Mouse (Mus musculus) heart, embryonic 13.5 days (tissue): Measurements from ENCODE around the gene Dap. TPM values are rescaled to one million over a fixed set of nuclear protein-coding genes. Genes with fewer than 3 reads are reported as not detected.

ENCODE experiments used
- ATAC-seq: fragments of 200-750 bp; cut with Nextera tagmentation; 2 replicates; pipeline ENCODE4 v1.8.0; 2017; ENCODE audit warnings: moderate TSS enrichment; ENCODE audit not compliant: insufficient number of reproducible peaks, low FRiP score, low TSS enrichment; ENCODE audit errors: extremely low read depth
- H3K27ac ChIP-seq: fragments of 300-500 bp; sonication (generic); replicated peaks from 2 replicates; pipeline ENCODE4 v1.5.1; 2015; ENCODE audit warnings: moderate library complexity, mild to moderate bottlenecking, inconsistent platforms
- H3K27me3 ChIP-seq: fragments of 300-500 bp; sonication (generic); replicated peaks from 2 replicates; pipeline ENCODE4 v1.6.1; 2015; ENCODE audit warnings: mild to moderate bottlenecking, inconsistent platforms
- H3K36me3 ChIP-seq: fragments of 300-500 bp; sonication (generic); 2 replicates; pipeline ENCODE4 v1.6.1; 2015; ENCODE audit warnings: mild to moderate bottlenecking, inconsistent platforms
- H3K4me1 ChIP-seq: fragments of 300-500 bp; sonication (generic); 2 replicates; pipeline ENCODE4 v1.6.1; 2015; ENCODE audit warnings: inconsistent platforms
- H3K4me2 ChIP-seq: fragments of 300-500 bp; sonication (generic); 2 replicates; pipeline ENCODE4 v1.6.1; 2015; ENCODE audit warnings: inconsistent platforms, mild to moderate bottlenecking, moderate library complexity
- H3K4me3 ChIP-seq: fragments of 300-500 bp; sonication (generic); 2 replicates; pipeline ENCODE4 v1.5.1; 2015; ENCODE audit warnings: moderate library complexity, mild to moderate bottlenecking, inconsistent platforms
- H3K9ac ChIP-seq: fragments of 300-500 bp; sonication (generic); 2 replicates; pipeline ENCODE4 v1.6.1; 2015; ENCODE audit warnings: inconsistent platforms, mild to moderate bottlenecking, moderate library complexity
- H3K9me3 ChIP-seq: fragments of 300-500 bp; sonication (generic); 2 replicates; pipeline ENCODE4 v1.6.1; 2016; ENCODE audit warnings: inconsistent platforms
- WGBS: fragments of 180-500 bp; shearing (Covaris S2); methylation state at CpG from one replicate; pipeline ENCODE4 v1.1.7; 2015; ENCODE audit warnings: mixed read lengths; 5-methylcytosine and 5-hydroxymethylcytosine counted together
- polyA plus RNA-seq: library from polyadenylated mRNA; unstranded; fragments of >200 nt; fragmentation: Nextera tagmentation; extraction: Ambion mirVana; gene quantifications from 2 replicates; pipeline ENCODE4 v1.2.1, GENCODE M21; 2015

Dap gene
- 50.7 and 56.2 TPM in 2 replicates for polyA plus RNA-seq

DNA sequence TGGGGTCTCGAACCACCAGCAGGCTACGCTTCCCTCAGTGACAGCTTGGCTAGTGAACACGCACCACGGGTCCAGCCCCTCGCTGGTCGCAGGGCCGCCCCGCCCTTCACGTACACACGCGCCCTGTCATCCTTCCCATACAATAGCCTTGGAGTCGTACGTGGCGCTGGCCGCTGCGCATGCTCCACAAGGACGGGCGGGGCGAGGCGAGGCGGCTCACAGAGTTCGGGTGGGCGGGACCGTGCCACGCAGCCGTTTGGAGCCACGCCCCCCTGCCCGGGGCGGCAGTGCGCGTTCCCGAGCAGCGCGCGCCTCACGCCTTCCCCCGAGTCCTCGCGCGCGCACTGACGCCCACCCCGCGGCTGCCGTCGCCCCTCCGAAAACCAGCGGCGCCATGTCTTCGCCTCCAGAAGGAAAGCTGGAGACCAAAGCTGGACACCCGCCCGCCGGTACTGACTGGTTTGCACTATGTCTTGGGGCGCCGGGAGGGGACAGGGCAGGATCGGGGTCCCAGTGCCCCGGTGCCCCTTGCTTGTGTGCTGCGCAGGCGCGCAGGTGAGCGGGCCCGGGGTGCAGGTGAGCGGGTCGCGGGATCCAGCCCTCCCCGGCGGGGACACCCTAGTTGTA lies at the start of gene Dap:
Gene Dap, plus strand, starts transcription at position 180 of the 627 bp plus-strand sequence.
- peak within 1 kb of the TSS; percentile 81 for H3K27ac ChIP-seq
- H3K4me2 ChIP-seq = peak within 1 kb of the TSS; percentile 74
- no peaks in the 10 kb centered on the region for H3K9me3 ChIP-seq
- H3K4me3 ChIP-seq = peak within 1 kb of the TSS; percentile 93
- H3K36me3 ChIP-seq = no peaks in the 10 kb centered on the region
- ATAC-seq = peak; percentile 99
- WGBS = under 1% methylated on average over 67 of the region's 67 CpGs
- no peaks in the 10 kb centered on the region for H3K27me3 ChIP-seq
- peak within 1 kb of the TSS; percentile 96 for H3K9ac ChIP-seq
- H3K4me1 ChIP-seq = peaks cover 39% of the 10 kb centered on the region

DNA sequence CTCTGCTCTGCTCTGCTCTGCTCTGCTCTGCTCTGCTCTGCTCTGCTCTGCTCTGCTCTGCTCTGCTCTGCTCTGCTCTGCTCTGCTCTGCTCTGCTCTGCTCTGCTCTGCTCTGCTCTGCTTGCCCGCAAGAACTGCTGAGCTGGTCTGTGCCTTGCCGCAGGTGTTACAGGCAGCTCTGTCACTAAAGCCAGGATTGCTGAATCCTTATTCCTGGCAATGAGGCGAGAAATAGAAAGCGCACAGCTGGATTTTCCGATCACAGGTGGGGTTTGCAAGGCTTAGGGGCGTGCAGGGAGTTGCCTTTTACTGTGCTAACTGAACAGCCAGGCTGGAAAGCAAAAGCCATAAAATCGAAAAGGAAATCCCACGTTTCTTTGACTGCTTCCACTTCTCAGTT lies 47.5 kb upstream of the Dap start:
- ATAC-seq = no peak
- no peak overlapping the region for H3K4me2 ChIP-seq
- 55% methylated on average over 8 of the region's 8 CpGs for WGBS

DNA sequence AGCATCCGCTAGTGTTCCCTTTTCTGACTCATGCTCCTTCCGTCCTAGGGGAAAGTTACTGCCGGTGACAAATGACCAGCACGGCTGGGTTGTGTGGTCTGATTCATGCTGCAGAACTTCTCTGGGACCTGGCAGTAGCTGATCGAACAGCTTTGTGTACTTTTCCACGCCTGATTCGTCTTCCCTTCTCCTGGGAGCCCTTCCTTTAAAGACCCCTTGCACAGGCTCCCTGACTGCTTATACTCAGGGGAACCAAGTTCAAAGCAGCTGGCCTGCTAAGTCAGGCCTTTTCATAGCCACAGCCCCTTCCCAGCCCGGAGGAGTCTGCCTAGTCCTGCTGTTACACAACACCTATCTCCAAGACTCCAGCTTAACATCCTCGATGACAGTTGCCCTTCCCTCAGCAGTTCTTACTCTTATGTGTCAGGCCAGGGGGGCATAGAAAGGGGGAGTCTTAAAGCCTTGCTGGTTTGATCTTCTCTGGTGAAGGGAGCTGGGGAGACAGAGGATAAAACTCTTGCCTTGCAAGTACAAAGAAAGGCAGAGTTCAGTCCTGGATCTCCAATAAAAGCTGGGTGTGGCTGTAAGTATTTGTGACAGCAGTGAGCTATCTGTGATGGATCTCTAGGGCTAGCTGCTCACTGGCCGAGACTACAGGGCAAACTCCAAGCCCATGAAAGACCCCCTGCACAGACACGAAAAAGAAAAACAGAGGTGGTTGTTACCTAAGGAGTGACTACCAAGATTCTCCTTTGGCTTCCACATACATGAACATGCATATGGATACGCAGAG lies 39.3 kb upstream of the Dap start:
- Histone ChIP-seq H3K4me1 (no peaks in the 10 kb centered on the region), H3K4me3 (no peak overlapping the region), H3K9ac (no peak overlapping the region), H3K36me3 (no peaks in the 10 kb centered on the region), H3K4me2 (no peak overlapping the region), H3K9me3 (no peaks in the 10 kb centered on the region), H3K27me3 (no peaks in the 10 kb centered on the region), H3K27ac (no peak overlapping the region)
- ATAC-seq = no peak
- 63% methylated on average over 12 of the region's 12 CpGs for WGBS

More for the DNA sequence above, 47.5 kb upstream of the Dap start:
- Histone ChIP-seq H3K36me3 (no peaks in the 10 kb centered on the region), H3K4me3 (no peak overlapping the region), H3K9ac (no peak overlapping the region), H3K27ac (no peak overlapping the region), H3K4me1 (no peaks in the 10 kb centered on the region), H3K9me3 (no peaks in the 10 kb centered on the region), H3K27me3 (no peaks in the 10 kb centered on the region)

DNA sequence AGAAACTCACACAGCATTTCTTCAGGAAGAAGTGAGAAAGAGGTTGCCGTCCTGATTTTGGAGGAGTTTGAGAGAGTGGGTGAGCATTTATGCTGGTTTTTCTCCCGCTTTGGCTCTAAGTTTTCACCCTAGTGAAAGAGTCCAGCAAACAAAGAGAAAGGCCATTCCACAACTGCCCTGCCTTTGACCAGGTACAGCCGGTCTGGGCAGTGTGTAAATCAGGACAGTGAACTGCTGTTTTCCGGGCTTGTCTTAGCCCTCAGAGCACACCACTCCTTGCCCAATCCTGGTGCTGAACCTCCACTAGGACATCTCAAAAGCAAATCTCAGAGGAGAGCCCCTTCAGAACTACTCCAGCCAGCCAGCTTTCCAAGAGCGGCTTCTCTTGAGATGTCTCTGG lies 38.6 kb upstream of the Dap start:
- Histone ChIP-seq H3K9ac (no peak overlapping the region), H3K9me3 (no peaks in the 10 kb centered on the region), H3K36me3 (no peaks in the 10 kb centered on the region), H3K4me2 (no peak overlapping the region), H3K4me1 (no peaks in the 10 kb centered on the region), H3K27ac (no peak overlapping the region), H3K27me3 (no peaks in the 10 kb centered on the region), H3K4me3 (no peak overlapping the region)
- no peak for ATAC-seq
- WGBS = 78% methylated on average over 5 of the region's 5 CpGs

DNA sequence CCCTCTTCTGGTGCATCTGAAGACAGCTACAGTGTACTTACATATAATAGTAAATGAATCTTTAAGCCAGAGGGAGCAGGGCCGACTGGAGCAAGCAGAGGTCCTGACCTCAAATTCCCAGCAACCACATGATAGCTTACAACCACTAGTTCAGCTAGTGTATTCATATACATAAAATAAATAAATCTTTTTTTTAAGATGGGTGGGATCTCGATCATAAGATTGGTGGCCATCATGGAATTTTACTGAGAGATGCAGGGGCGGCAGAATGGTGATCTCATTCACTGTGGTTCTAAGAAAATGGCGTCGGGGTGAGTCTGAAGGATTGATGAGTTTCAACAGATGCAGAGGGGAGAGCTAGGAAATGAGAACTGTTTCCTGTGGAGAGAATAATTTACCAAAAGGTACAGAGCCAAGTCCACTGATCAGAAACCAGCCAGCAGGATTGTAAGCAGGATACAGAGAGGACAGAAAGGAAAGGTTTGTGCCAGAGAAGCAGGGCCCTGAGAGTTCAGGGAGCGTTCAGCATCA lies 37.7 kb upstream of the Dap start:
- H3K9me3 ChIP-seq = no peaks in the 10 kb centered on the region
- ATAC-seq = no peak
- H3K4me1 ChIP-seq = no peaks in the 10 kb centered on the region
- H3K27ac ChIP-seq = peak overlapping the region; percentile 48; the same call in 1 of the 2 replicates
- no peaks in the 10 kb centered on the region for H3K27me3 ChIP-seq
- H3K4me3 ChIP-seq = no peak overlapping the region
- H3K36me3 ChIP-seq = no peaks in the 10 kb centered on the region
- no peak overlapping the region for H3K9ac ChIP-seq
- 70% methylated on average over 6 of the region's 6 CpGs for WGBS
- H3K4me2 ChIP-seq = no peak overlapping the region

DNA sequence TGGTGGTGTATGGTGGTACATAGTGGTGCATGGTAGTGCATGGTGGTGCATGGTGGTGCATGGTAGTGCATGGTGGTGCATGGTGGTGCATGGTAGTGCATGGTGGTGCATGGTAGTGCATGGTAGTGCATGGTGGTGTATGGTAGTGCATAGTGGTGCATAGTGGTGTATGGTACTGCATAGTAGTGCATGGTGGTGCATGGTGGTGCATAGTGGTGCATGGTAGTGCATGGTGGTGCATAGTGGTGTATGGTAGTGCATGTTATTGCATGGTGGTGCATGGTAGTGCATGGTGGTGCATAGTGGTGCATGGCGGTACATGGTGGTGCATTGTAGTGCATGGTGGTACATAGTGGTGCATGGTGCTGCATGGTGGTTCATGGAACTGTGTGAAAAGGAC lies 31.6 kb upstream of the Dap start:
- Histone ChIP-seq H3K27me3 (no peaks in the 10 kb centered on the region), H3K36me3 (no peaks in the 10 kb centered on the region), H3K27ac (no peak overlapping the region), H3K9ac (no peak overlapping the region), H3K4me1 (no peaks in the 10 kb centered on the region), H3K4me3 (no peak overlapping the region), H3K9me3 (no peaks in the 10 kb centered on the region), H3K4me2 (no peak overlapping the region)
- 93% methylated on average over 1 of the region's 1 CpGs for WGBS
- no peak for ATAC-seq

DNA sequence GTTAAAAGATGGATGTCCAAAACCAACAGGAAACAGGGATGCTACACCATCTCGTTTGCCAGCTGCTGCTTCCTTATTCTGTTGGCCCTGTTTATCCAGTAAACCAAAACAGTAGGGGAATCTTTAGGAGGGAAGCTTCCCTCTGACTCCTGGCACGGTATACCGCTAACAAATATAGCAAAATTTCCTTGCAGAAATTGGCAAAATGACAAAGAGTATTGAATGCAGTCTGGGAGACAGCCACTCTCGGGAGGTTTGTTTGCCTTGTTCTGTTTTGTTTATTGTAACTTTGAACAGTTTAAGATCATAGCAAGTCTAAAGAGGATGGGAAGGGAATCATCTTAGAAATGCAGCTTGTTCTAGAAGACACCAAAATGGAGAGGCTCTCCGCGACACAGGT lies 28.3 kb upstream of the Dap start:
- Histone ChIP-seq H3K9ac (no peak overlapping the region), H3K9me3 (no peaks in the 10 kb centered on the region), H3K27ac (no peak overlapping the region), H3K4me2 (no peak overlapping the region), H3K27me3 (no peaks in the 10 kb centered on the region), H3K36me3 (no peaks in the 10 kb centered on the region), H3K4me1 (no peaks in the 10 kb centered on the region), H3K4me3 (no peak overlapping the region)
- 72% methylated on average over 6 of the region's 6 CpGs for WGBS
- ATAC-seq = no peak

DNA sequence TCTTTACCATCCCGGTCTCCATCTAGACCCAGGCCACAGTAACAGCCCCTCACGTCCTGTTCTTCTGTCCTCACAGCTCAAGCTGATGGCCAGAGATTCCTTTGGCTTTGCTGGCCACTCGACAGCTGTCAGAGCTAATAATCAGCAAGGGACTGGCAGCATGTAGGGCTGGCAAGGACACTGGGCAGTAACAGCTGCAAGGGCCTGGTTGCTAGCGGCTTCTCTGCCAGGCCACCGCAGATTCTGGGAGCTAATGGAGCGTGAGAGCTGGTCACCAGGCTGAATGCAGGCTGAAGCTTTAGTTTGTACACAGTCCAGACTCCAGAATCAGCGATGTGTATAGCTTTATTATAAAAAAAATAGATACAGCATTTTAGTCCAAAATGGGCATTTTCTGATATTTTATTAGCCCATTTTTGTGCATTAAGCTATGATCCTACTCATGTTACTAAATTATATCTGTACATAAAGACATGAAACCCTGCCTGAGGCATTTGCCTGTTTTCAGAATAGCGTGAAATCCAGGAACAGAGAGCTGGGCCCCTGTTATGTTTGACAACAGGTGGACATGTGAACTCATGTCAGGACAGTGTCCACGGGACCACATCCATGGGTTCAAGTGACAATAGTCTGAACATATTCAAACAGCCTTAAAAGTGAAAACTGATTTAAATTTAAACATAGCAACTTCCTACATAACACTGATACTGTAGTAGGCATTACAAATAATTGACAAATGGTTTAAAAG lies 16.6 kb upstream of the Dap start:
- peaks cover 7% of the 10 kb centered on the region for H3K4me1 ChIP-seq
- no peak overlapping the region for H3K4me3 ChIP-seq
- no peak overlapping the region for H3K27ac ChIP-seq
- 74% methylated on average over 9 of the region's 9 CpGs for WGBS
- no peak overlapping the region for H3K9ac ChIP-seq
- ATAC-seq = no peak
- H3K9me3 ChIP-seq = no peaks in the 10 kb centered on the region
- no peaks in the 10 kb centered on the region for H3K27me3 ChIP-seq
- no peak overlapping the region for H3K4me2 ChIP-seq
- H3K36me3 ChIP-seq = no peaks in the 10 kb centered on the region

DNA sequence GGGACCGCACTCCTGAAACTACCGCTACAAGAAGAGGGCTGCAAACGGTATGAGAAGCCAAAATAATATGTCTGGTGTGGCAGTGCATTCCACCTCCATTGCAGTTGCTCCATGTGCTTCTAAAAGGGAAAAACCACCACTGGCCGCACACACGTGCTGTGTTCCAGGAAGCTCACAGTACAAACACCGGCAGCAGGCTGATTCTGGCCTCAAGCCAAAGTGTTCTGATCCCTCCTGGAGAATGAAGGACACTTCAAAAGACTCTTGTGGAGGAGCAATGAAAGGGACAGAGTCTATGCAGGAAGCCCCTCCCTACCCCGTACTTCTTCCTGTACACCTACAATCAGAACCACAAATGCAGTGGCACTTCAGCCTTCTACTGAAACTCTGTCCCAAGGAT lies 12.2 kb upstream of the Dap start:
- H3K4me3 ChIP-seq = no peak overlapping the region
- ATAC-seq = no peak

DNA sequence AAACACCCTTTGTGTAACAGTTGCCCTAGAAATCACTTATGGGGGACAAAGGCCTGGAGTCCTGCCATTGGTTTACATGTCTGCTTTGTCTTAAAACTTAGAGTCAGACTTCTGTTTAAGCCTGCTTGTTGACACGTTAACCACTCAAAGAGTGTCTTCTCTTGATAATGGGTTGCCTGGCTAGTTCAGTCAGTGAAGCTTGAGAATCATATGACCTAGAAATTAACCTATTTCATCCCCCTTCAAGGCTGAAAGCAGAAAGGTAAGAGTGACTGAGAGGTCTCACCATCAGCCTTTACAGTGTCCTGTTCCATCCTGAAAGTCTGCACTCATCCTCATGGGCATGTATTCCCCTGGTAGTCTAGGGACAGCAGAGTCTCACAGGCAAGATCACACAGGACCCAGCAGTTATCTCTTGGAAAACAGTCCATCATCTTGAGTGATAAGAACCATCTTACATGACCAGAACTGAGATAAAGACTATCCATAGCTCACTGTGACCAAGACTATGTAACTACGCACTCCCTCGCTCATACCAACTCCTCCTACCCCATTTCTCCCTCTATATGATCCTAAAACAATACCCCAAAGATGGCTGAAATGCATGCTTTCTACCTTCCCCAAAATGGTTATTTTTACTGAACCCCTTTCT lies 10.4 kb upstream of the Dap start:
- no peak for ATAC-seq
- no peak overlapping the region for H3K4me2 ChIP-seq
- no peaks in the 10 kb centered on the region for H3K9me3 ChIP-seq
- WGBS = 82% methylated on average over 3 of the region's 3 CpGs
- no peak overlapping the region for H3K27ac ChIP-seq
- H3K9ac ChIP-seq = no peak overlapping the region
- no peaks in the 10 kb centered on the region for H3K27me3 ChIP-seq
- no peaks in the 10 kb centered on the region for H3K36me3 ChIP-seq
- H3K4me1 ChIP-seq = peaks cover 7% of the 10 kb centered on the region
- no peak overlapping the region for H3K4me3 ChIP-seq

More for the DNA sequence above, 12.2 kb upstream of the Dap start:
- no peaks in the 10 kb centered on the region for H3K27me3 ChIP-seq
- H3K9me3 ChIP-seq = no peaks in the 10 kb centered on the region
- H3K4me1 ChIP-seq = peaks cover 7% of the 10 kb centered on the region
- H3K36me3 ChIP-seq = no peaks in the 10 kb centered on the region
- H3K27ac ChIP-seq = no peak overlapping the region
- no peak overlapping the region for H3K9ac ChIP-seq
- 56% methylated on average over 7 of the region's 7 CpGs for WGBS
- no peak overlapping the region for H3K4me2 ChIP-seq

DNA sequence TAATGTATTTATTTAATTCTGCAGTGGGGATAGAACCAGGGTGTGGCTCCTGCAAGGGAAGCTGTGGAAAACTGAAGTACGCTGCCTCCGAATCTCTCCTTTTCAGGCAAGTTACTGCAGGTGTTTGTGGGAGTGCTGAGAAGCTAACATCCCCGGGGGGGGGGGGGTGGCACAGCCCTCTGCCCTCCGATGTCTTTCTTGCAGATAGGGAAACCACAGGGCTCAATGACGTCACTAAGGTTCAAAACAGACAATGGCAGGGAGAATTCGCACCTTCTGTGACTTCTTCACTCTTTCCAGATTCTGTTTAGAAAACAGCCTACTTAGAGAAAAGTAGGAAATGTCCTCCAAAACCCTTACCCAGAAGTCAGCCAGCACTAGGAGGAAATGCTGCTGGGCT lies 1.9 kb upstream of the Dap start:
- Histone ChIP-seq H3K27ac (no peak overlapping the region), H3K4me1 (peaks cover 21% of the 10 kb centered on the region), H3K9ac (no peak overlapping the region), H3K27me3 (no peaks in the 10 kb centered on the region), H3K36me3 (no peaks in the 10 kb centered on the region), H3K4me2 (no peak overlapping the region), H3K9me3 (no peaks in the 10 kb centered on the region), H3K4me3 (no peak overlapping the region)
- no peak for ATAC-seq
- WGBS = 65% methylated on average over 6 of the region's 6 CpGs
